Mouse (Mus musculus) Muller cell, postnatal 12 days (primary cell): ENCODE results near the gene Dhx15.
"Not testable (repeated sequence)": the region's sequence is repeated elsewhere in the genome, so short reads cannot be mapped to it uniquely, and the experiment has no call there.

Experiments used
- DNase-seq: peaks from one replicate; pipeline ENCODE4 v3.0.0-alpha.2; 2015; ENCODE audit errors: inconsistent ontology term

Gene Dhx15

DNA sequence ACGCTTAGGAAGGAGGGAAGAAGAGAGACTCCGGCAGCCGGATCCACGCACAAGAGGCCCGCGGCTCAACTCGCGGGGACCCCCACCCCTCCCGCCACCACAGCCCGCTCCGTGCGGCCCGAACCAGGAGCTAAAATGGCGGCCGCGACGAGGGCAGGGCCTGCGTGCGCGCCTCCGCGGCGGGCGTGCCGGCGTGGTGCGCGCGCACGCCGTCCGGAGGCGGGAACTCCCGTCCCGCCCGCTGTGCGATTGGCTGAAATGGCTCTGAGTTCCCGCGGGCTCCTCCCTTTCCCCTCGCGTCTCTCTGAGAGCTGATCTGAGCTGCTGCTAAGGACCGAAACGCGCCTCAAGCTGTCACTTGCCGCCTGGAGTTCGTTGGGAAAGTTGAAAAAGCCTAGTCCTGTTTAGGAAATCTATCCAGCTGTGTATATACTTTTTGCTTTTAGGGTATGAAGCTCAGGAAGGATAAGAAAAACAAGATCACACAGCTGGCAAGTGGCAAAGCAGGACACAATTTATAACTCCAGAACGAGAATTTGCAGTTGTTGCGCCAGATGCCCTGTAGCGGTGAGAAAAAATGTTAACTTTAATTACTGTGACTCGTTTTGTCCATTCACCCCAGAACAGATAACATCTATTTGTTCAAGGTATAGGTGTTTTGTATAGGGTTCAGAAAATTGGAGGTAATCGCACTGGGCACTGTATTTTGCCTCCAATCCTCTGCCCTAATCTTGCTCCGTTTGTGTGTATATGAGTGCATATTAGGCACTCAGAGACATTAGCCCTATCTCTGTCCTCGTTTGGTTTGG, at the start of gene Dhx15:
TSS of gene Dhx15 (minus strand) at position 144 of the 809 bp plus-strand sequence.
- peak; percentile 96 for DNase-seq

DNA sequence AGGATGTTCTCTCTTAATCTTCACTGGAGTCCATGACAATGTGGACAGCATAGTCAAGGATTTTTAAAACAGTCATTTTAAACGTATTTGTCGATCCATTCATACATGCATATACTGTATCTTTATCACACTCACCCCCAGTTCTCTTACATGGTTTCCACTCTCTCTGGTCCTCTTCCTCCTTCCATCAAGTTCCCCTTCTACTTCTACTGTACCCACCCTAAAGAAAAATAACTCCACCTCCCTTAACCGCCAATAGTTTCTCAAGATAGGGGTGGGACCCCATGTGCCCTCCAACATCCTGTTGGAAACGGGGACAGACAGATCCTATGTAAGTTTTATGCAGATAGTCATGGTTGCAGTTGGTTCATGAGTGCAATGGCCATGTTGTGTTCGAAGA, 48.6 kb upstream of the Dhx15 start:
- DNase-seq, result no peak

DNA sequence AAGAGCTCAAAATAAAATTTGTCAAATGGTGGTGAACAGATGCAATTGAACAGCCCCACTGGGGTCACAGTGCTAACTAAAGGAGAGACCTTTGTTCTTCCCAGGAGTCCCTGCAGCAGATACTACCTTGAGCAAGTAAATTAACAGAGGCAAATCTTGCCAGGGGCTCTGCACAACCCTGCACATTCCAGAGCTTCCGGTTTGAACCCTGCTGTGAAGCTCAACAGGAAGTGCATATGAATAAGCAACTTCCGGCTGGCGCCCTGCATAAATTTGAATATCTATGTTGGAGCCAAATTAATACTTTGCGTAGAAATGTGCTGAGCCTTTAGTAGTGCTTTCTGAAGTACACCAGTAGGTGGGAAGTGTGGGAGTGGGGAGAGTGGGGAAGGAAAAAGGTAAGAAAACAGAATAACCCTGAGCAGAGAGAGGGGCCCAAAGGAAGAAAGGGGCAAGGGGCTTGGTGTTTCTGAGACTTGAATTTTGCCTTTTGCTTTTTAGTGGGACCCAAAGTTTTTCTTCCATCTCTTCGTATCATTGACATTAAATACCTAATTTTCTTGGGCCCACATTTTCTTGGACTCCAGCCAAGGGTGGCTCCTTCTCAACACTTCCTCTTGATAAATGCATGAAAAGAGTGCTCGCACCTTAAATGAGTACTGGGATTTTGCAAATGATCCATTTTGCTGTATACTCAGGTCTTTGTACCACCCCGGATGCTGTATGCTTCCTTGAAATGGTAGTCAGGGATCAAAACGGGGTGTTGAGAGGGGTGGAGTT, 47.8 kb upstream of the Dhx15 start:
- DNase-seq, result peak; percentile 2

GRCm38 (mm10) chr5:52236585-52236984, 46.3 kb upstream of the Dhx15 start:
- not testable (repeated sequence) for DNase-seq

DNA sequence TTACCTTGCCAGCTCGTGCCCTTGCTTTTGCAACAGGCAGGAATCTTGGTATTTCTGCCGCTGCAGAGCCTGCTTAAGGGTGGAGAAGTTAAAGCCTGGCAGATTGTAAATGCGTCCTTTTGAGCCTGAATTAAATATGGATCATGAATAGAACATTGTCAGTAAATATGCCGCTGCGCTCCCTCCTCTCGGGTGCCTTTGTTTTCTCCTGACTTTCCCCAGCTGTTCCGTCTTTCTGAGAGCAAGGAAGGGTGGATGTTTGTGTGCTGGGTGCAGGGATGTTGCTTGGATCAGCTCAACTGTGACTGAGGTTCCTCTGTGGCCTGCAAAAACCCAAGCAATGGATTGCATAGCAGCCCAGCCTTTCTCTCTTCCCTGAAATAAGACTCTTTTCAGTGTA, 44.3 kb upstream of the Dhx15 start:
- no peak for DNase-seq

- DNase-seq, result no peak
Observed at GRCm38 (mm10) chr5:52233891-52234290, 43.6 kb upstream of the Dhx15 start.

- DNase-seq, result no peak
Observed at GRCm38 (mm10) chr5:52232611-52233010, 42.3 kb upstream of the Dhx15 start.

GRCm38 (mm10) chr5:52232199-52232598, 41.9 kb upstream of the Dhx15 start:
- DNase-seq, result no peak

DNA sequence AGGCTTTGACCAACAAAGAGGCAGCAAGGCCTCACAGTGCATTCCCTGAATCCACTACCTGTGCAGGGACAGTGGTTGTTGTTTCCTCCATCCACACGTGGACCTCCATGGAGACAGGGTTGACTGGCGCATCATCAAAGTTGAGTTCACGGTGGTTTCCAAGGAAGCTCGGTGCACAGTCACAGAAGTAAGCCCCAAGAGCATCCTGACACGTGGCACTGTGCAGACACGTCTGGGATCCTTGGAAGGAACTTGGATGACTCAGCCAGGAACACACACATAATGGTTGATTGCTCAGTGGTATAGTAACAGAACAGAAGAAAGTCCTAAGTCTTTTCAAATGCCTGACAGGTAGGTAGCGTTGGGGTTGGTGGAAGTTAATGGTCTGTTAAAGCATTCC, 40.2 kb upstream of the Dhx15 start:
- DNase-seq, result no peak

GRCm38 (mm10) chr5:52226677-52227076, 36.4 kb upstream of the Dhx15 start:
- no peak for DNase-seq

DNA sequence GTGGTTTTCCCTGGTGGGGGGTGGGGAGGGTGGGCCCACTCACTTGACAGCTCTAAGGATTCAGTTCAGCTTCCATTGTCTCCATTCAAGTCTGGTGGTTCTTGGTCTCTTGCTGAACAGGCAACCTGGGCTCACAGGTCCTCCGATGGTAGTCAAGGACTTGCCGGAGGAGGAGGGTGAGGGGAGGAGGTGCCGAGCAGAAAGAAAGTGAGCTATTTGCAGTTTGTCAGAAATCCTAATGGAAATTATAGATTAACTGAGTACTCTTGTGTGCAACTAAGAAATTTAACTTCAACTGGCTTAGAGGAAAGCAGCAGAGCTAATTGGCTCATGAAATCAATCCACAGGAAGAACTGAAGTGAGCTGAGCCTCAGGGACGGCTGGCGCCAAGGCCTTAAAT, 31.3 kb upstream of the Dhx15 start:
- DNase-seq, result no peak

- DNase-seq, result no peak
Observed at GRCm38 (mm10) chr5:52220013-52220804, 29.9 kb upstream of the Dhx15 start.

- no peak for DNase-seq
Observed at GRCm38 (mm10) chr5:52218238-52218637, 27.9 kb upstream of the Dhx15 start.

GRCm38 (mm10) chr5:52213143-52213900, 23.0 kb upstream of the Dhx15 start:
- DNase-seq, result no peak

GRCm38 (mm10) chr5:52191180-52191468, 810 bp upstream of the Dhx15 start:
- DNase-seq, result peak; percentile 20

DNA sequence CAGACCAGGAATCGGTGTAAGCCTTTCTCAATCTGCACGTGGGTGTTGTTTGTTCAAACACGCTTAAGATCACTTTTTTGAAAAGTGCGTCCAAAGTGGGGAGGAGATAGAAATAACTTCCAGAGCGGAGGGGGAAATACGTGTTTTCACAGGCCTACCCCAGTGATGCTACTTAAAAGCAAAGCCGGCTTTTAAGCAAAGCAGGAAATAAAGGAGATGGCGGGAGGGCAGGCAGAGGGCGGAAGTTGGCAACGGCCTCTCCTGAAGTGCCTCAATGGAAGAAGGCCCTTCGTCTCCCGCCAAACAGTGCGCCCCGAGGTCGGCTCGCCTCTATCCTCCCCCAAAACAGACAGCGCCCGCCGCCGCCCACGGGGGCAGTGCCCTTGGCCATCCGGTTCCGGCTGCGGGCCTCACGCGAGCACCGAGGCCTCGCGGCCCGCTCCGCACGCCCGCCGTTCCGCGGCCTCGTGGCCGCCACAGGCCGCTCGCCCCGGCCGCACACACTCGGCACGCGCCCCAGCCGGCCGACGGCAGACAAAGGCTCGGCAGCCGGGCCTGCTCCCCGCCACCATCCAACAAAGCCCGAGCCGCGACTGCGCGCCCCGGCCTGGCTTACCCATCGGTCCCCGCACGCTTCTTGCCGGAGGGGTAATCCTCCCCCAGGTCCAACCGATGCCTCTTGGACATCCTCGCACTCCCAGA, 499 bp downstream of the Dhx15 start:
- DNase-seq, result peak; percentile 68

GRCm38 (mm10) chr5:52188206-52188605, 2.1 kb downstream of the Dhx15 start:
- DNase-seq, result no peak

GRCm38 (mm10) chr5:52177326-52177725, 13.0 kb downstream of the Dhx15 start:
- no peak for DNase-seq

DNA sequence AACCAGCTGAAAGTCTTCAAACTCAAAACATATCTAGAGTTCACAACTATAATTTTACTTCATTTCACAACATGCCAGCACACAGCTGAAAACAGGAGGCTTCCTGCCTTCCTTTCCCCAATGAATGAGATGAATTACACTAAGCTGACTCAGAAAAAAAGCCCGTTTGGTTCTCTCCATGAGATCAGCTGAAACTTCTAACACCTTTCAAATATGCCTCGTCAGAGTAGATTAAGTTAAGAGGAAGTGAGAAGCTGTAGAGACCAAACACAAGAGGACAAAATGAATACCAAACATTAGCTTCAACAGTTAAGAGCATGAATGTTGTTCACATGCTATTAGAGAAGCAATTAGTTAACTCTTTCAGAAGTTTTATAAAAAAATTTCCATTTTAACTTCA, 21.8 kb downstream of the Dhx15 start:
- peak; percentile 17 for DNase-seq

DNA sequence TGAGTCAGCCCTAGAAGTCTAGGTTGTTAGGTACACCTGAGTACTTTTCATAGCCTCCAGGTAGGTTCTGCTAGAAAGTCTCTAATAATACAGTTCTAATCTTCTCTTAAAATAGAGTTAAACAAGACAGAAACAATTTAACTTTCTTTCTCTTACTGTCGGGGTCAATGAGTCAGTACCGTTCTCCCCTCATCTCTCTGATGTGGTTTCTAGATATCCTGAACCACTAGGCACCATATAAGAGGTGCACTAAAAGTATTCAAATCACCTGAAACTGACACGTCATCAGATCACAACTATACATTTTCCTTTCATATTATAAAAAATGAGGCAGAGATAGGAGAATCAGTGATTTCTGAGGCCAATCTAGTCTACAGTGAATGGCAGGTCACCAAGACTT, 41.2 kb downstream of the Dhx15 start:
- no peak for DNase-seq

DNA sequence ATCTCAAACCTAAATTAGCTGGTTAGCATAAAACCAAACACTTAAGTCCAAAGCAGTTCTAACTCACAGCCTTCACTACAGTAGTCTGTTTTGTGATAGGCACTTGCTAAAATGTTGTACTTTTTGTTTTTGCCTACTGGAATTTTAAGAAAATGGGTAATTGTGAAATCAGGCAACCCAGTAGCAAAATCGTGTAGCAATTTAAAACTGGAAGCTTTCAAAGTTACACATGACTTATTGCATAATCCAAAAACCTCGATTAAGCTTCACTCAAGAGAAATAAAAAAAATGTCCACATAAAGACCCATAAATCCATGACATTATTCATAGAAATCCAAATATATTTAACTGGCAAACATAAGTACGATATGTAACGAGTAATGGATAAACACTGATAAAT, 43.2 kb downstream of the Dhx15 start:
- DNase-seq, result no peak
